Mouse (Mus musculus) lung, postnatal 4 days (tissue): ENCODE results near the gene Rasd2.

Experiments
- DNase-seq, 2 experiments: peaks; one replicate each; pipeline ENCODE4 v3.0.0; 2021

Rasd2 gene

DNA sequence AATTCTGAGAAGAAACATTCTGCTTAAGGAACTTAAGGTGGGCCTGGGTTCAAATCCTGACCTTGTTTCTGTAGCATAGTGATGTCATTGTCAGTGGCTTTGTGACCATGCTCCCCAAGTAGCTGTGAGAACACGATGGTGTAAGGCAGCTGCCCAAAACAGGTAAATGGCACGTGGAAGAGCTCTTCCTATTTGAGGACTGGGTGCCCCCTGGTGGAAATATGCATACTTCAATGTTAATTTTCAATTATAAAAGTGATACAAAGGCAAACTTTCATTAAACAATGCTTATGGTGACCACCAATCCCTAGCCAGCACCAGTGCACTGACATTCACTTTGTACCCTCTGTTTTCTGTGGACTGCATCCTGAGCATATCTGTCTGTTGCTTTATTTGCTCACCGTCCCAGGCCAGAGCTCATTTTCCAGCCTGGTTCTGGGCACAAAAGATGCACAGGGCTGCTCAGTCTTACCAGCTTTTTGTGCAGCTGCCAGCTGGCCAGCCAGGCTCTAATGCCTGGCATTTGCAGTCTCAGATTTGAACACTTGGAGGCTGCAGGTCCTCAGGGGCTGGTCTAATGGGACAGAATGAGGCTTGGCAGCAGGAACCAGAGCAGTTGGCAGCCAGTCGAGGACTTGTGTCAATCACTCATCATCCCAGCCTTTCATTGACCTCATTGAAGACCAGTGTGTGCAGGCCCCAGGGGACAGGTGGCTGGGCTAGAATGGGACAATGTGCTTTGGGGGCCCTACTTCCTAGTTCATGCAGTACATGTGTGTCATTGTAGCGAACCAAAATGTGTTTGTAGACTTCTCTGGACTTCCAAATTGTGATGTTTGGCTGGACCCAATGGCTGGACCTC lies 6.4 kb downstream of the Rasd2 start:
- no peak for DNase-seq

DNA sequence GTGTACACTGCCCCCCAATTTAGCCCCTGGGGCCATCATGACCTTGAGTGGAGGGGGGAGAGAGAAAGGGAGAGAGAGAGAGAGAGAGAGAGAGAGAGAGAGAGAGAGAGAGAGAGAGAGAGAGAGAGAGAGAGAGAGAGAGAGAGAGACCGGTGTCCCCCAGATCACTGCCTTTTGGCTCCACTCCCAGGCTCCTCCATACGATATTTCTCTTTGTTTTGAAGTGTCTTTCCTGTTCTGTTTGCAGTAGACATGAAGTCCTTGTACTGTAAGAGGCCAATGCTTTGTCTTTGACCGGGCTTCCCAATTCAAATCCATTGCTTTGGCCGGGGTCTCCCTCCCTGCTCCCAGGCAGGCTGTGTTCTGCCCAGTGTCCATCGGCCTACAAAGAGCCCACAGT lies 8.9 kb downstream of the Rasd2 start:
- DNase-seq: no peak

DNA sequence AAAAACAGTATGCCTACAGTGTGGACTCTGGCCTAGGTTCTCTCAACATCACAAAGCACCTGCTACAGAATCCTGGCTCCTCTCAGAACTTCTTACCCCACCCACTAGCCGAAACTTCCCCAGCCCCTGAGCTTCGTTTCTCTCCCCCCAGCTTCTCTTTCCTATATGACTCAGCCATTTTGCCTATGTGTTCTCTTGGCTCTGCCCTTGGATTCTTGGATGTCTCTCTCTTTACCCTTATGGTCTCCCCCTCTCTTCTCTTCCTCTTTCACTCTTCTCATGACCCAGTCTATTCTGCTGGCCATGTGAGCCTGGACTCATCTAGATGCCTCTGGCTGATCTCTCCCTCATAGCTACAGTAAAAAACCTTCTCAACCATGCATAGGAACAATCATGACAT lies 13.0 kb downstream of the Rasd2 start:
- DNase-seq: no peak

DNA sequence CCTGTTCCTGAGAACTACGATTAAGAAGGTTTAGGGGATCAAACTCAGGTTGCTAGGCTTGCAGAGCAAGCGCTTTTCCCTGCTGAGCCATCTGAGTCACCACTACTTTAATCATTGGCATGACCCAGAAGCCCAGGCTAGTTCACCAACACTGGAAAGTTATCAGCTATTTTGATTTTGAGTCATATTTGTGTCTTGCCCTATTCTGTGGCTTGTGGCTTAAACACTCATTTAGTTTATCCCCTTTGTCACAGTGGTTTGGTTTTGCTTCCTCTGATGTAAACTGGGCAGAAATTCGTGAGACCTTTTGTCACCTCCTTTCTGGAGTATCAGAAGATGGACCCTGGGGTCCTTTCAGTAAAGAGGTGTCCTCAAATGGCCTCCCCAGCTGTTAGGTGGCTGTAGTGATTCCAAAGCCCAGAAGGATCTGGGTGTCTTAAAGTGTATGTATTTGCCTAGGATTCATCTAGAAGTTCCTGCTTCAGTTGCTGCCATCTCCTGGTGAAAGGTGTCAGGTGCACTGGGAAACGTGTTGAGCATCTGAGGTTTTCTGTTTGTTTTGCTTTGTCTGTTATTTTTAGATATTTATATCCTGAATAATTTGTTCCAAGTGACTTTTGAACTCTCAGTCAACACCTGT lies 20.3 kb downstream of the Rasd2 start:
- no peak for DNase-seq

DNA sequence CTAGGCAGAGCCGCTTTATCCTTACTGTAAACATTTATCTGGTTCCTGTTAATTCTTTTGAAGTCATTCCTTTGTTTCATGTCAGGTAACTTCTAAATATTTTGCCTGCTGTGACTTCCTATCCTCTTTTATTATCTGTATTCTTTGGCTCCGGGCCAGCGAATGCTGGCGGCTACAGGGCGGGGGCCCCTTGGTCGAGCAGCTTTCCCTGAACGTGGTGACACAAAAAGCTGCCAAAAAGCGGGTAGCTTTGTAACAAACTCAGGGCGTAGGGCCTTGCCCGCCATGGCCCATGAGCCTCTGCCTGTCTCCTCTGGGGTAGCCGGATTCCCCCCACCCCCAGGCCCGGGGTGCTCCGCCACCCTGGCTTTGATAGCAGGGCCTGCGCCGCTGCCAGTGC lies 33.6 kb downstream of the Rasd2 start:
- no peak for DNase-seq

DNA sequence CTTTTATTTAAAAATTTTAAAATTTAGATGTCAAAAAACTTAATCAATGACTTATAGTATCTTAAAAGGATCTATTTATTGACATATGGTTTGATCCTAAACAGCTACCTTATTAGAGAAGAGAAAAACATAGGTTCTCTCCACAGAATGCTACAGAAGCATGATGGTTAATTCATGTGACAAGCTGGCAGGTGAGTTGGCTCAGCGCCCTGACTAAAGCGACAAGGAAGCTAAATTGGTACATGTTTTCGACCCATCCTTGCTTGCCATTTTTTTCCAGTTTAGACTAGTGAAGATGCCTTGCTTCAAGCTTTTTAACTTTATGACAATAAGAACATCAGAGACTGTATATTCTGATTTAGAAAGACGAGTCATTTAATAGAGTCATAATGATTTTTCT lies 35.4 kb downstream of the Rasd2 start:
- no peak for DNase-seq

DNA sequence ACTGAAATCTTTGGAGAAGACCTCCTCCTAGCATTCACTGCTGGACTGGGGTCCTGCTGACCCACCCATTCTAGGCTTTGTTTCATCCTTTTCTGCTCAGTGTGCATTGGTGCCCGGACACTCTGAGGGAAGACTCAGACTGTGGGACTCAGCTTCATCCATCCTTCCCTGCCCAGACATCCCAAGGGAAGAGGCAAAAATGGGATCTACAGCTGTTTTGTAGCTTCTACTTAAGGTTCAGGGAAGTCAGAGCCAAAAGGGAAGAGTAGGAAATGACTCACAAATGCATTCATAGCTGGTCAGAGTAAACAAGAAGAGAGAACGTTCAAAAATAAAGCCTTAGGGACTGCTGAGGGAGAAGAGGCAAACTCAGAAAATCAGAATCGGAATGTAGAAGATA lies 40.3 kb downstream of the Rasd2 start:
- DNase-seq: no peak

DNA sequence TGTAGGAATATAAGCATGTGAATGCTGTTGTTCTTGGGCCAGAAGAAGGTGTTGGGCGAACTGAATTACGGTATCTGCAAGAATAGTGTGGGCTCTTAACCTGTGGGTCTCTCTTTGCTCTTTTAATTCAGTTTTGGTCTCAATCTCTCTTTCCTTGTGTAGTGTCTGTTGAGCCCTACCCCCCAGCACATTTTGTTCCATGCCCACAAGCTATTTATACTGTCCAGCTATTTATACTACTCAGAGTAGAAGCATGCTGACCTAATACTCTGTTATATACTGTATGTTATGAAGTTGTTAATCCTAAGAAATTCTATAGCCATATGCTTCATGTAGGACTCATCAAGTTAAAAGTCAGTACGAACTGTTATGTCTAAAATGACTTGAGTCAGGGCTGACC lies 41.9 kb downstream of the Rasd2 start:
- DNase-seq: no peak

DNA sequence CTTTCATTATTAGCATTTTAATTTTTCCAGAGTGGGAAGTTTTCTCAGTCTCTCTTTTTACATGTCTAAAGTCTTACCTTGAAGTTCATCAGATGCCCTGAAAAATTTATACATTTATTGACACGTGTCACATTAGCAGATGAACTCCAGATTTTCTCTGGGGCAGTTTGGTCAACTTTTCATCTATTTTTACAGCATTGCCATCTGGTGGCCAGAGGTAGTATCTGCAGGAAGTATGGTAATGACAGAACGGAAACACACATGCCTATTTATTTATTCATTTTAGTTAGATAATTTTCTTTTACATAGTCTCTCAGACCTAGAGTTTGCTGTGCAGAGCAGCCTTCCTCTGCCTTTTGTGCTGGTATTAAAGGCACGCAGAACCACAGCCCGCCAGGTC lies 58.4 kb downstream of the Rasd2 start:
- peak in 1 of 2 experiments; percentile 20 for DNase-seq
